Mouse (Mus musculus) layer of hippocampus, adult 18-20 months (tissue): ENCODE measurements at regions not wholly inside any gene's neighbourhood (a gene's known extent, or its start where the extent isn't known, plus 50 kb on each side); places are given as distances from the start of the nearest gene placed in this dataset.

ENCODE experiments used
- DNase-seq, 2 experiments: peaks; one replicate each; pipeline ENCODE4 v3.0.0; 2022; ENCODE audit warnings: low spot score in 2 of 2

GRCm38 (mm10) chr1:151087811-151088511, 94.4 kb upstream of the Gm47985 start:
- peak; percentile 74 to 86 for DNase-seq

DNA sequence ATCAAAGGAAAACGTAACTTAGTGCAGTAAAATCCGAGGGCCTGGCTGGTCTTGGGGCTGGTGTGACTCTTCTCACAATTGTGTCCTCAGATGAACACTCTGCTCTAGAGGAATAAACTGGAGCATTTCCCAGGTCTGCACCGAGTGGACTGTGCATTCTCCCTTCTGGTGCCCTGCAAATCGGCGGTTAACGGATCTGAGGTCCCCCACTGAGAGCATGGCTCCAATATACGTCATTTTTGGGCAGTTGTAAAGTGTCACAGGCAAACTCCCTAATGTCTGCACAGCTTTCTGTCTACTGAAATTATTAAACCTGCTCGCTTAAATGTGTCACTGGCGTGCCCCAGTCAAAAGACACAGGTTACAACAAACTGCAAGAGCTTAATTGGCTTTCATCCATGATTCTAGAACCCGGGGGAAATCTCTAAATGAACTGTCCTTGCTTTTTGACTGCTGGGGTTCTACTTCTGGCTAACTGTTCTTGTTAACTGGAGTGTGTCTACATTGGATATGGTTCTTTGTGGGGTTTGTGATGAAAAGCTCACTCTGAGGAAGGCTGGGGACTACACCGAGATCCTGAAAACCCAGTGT, 93.7 kb upstream of the Gm47985 start:
- DNase-seq, result no peak

GRCm38 (mm10) chr1:151092035-151092434, 90.3 kb upstream of the Gm47985 start:
- no peak for DNase-seq

DNA sequence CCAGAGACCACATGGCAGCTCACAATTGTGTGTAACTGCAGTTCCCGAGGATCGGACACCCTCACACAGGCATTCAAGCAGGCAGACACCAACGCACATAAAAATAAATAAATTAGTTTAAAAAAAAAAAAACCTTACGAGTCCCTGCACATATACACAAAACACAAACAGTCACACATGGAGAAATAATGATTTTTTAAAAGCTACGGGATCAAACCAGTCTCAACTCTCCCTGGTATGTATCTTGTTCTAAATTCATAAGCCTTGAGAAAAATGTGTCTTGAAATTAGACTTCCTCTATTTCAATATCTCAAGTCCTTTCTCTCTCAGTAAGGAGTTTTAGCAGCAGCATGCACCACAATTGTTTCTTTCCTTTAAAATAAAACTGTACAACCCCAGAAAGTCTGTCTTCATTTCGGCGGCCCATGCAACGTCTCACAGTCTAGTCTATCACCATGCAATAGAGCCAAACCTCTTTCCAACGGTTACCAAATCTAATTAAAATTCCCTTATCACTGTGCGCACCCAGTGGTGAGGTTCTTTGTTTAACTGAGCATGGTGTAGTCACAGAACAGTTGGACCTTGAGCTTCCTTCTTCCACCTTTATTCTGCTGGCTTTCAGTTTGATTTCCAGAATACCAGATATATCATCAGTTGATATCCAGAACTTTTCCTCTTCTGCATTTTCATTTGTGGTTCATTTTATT, 86.8 kb upstream of the Gm47985 start:
- no peak for DNase-seq

- no peak for DNase-seq
Observed at GRCm38 (mm10) chr1:151096079-151096478, 86.3 kb upstream of the Gm47985 start.

DNA sequence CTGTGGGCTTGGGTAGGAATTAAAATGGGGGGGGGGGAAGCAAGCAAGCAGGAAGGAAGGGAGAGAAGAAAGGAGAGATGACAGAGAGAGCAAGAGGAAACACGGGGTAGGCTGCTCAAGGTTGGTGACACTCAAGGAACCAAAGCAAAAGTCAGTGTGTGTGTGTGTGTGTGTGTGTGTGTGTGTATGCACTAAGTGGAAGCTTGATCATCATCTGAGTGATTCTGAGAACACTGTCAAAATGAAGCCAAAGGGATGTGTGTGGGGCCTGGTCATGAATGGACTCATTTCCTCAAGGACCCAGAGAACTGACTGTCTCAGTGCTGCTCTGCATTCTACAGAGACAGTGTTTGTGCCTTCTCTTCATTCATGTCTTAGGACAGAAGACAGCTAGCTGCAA, 84.8 kb upstream of the Gm47985 start:
- DNase-seq, result no peak

GRCm38 (mm10) chr1:151098763-151099162, 83.6 kb upstream of the Gm47985 start:
- no peak for DNase-seq

GRCm38 (mm10) chr1:151100565-151101483, 81.5 kb upstream of the Gm47985 start:
- no peak for DNase-seq

DNA sequence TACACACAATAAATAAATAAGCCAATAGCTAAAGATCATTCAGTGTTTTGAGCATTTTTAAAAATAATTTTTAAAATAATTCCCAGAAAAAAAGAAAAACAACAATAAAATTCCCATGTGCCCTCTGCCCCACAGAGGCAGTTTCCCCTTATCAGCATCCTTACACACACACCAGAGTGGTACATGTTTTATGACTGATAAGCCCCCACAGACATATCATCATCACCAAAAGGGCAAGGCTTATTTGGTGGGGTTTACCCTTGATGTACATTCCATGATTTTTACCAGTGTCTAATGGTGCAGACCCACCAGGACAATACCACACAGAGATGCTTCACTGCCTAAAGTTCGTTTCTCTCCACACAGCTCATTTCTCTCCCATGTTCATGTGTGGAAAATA, 80.8 kb upstream of the Gm47985 start:
- DNase-seq, result no peak

- DNase-seq, result no peak
Observed at GRCm38 (mm10) chr1:151102061-151102460, 80.3 kb upstream of the Gm47985 start.

- no peak for DNase-seq
Observed at GRCm38 (mm10) chr1:151102646-151103391, 79.5 kb upstream of the Gm47985 start.

DNA sequence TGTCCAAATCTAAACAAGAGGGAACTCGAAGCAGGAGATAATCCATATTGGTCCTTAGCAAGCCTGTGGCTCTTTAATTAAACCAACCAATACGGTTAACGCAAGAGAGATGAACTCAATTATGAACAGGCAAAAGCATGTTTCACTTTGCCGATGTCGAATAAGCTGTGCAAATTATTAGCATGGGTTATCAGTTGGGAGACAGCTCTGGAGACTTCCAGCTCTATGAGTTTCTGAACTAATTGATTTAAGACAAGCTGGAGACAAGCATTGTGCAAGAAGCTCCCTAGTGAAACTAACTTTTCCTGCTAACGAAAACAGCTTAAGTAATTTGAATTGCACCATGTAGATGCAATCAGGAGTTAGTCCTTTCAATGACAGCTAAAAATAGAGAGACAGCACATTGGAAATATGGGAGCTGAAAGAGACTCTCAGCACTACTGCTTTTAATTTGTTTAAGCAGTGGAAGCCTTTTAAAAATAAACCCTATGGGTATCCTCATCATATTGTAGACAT, 78.8 kb upstream of the Gm47985 start:
- no peak for DNase-seq

- DNase-seq, result no peak
Observed at GRCm38 (mm10) chr1:151104346-151104745, 78.0 kb upstream of the Gm47985 start.

DNA sequence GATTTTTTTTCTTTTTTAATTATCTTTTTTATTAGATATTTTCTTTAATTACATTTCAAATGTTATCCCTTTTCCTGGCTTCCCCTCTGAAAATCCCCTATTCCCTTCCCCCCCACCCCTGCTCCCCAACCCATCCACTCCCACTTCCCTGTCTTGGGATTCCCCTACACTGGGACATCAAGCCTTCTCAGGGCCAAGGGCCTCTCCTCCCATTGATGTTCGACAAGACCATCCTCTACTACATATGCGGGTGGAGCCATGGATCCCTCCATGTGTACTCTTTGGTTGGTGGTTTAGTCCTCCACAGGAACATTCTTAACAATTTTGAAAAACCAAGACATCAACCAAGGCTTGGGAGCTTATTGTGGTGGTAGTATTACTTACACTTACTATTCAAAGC, 77.5 kb upstream of the Gm47985 start:
- no peak for DNase-seq

- no peak for DNase-seq
Observed at GRCm38 (mm10) chr1:151105251-151105650, 77.1 kb upstream of the Gm47985 start.

DNA sequence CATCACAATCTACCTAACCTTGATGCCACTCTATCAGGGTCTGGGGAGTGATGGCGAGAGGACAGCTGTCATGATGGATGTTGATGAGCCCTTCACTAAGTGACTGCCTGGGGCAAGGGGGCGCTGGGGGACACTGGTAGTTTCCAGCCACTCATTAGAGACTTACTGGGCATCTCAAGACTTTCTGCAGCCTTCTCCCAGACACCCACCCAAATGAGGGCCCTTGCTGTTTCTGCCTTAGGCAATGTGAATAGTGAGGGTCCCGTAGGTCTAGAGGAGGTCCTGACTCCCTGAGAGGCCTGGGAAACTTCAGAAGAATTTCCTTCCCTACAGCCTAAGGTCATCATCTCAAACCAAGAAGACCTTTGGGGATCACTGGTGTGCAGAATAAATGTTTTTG, 74.9 kb upstream of the Gm47985 start:
- no peak for DNase-seq

- no peak for DNase-seq
Observed at GRCm38 (mm10) chr1:151109333-151109732, 73.0 kb upstream of the Gm47985 start.

DNA sequence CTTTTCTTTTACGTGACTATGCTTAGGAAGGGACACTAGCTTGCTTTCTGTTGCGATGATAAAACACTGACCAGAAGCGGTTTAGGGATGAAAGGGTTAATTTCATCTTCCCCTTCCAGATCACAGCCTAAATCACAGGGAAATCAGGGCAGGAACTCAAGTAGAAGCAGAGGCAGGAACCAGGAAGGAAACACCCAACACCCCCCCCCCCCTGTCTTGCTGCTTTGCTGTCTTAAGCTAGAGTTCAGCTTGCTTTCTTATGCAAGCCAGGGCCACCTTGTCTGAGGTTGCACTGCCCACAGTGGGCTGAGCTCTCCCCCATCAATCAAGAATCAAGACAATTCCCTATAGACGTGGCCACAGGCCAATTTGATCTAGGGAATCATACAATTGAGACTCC, 71.9 kb upstream of the Gm47985 start:
- no peak for DNase-seq

GRCm38 (mm10) chr1:151111683-151112082, 70.7 kb upstream of the Gm47985 start:
- DNase-seq, result no peak

DNA sequence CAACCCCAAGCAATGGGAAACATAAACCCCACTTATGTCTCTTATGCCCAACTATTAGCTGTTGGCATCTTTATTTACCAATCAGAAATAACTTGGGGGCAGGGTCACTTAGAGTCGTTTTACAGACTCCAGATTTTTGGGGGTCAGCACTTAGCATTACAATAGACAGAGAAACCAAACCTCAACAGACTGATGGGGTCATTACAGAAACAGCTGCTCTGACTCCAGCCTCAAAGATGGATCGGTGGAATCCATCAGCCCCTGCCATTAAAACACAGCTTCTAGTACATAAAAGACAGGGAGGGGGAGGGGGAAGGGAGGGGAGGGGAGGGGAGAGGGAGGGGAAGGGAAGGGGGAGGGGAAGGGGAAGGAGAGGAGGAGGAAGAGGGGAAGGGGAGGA, 69.9 kb upstream of the Gm47985 start:
- no peak for DNase-seq

GRCm38 (mm10) chr1:151113199-151113598, 69.1 kb upstream of the Gm47985 start:
- DNase-seq, result no peak
